Mouse (Mus musculus) MEL-GATA-1-ER (cell line): Measurements from ENCODE around the gene Rarb.

Source experiments
- DNase-seq: peaks from one replicate; pipeline ENCODE4 v3.0.0-alpha.2; 2012; ENCODE audit warnings: low read depth; ENCODE audit errors: extremely low read depth

Rarb gene

GRCm38 (mm10) chr14:16541641-16542040 lies 277.3 kb downstream of the Rarb start:
- DNase-seq = no peak

- no peak for DNase-seq
Observed at GRCm38 (mm10) chr14:16537433-16537832, 281.5 kb downstream of the Rarb start.

- no peak for DNase-seq
Observed at GRCm38 (mm10) chr14:16528631-16529030, 290.3 kb downstream of the Rarb start.

- DNase-seq = no peak
Observed at GRCm38 (mm10) chr14:16526120-16526519, 292.8 kb downstream of the Rarb start.

- no peak for DNase-seq
Observed at GRCm38 (mm10) chr14:16525137-16525924, 293.6 kb downstream of the Rarb start.

GRCm38 (mm10) chr14:16522852-16523251 lies 296.1 kb downstream of the Rarb start:
- no peak for DNase-seq

- no peak for DNase-seq
Observed at GRCm38 (mm10) chr14:16519588-16520167, 299.3 kb downstream of the Rarb start.

GRCm38 (mm10) chr14:16517958-16518357 lies 301.0 kb downstream of the Rarb start:
- DNase-seq = no peak

- DNase-seq = no peak
Observed at GRCm38 (mm10) chr14:16515731-16516130, 303.2 kb downstream of the Rarb start.

GRCm38 (mm10) chr14:16510574-16510973 lies 308.4 kb downstream of the Rarb start:
- no peak for DNase-seq

GRCm38 (mm10) chr14:16509825-16510224 lies 309.1 kb downstream of the Rarb start:
- DNase-seq = no peak

GRCm38 (mm10) chr14:16508760-16509159 lies 310.2 kb downstream of the Rarb start:
- no peak for DNase-seq

GRCm38 (mm10) chr14:16497226-16497661 lies 321.7 kb downstream of the Rarb start:
- DNase-seq = no peak

GRCm38 (mm10) chr14:16483656-16484380 lies 335.1 kb downstream of the Rarb start:
- DNase-seq = no peak

GRCm38 (mm10) chr14:16480621-16481020 lies 338.3 kb downstream of the Rarb start:
- DNase-seq = no peak

GRCm38 (mm10) chr14:16479521-16479920 lies 339.4 kb downstream of the Rarb start:
- no peak for DNase-seq

GRCm38 (mm10) chr14:16478606-16479323 lies 340.2 kb downstream of the Rarb start:
- DNase-seq = no peak

- DNase-seq = no peak
Observed at GRCm38 (mm10) chr14:16448269-16448987, 370.5 kb downstream of the Rarb start.

- DNase-seq = no peak
Observed at GRCm38 (mm10) chr14:16447587-16447986, 371.4 kb downstream of the Rarb start.

GRCm38 (mm10) chr14:16444859-16445258 lies 374.1 kb downstream of the Rarb start:
- DNase-seq = no peak
